Mouse (Mus musculus) regulatory T cell (primary cell): ENCODE measurements around the gene Tctex1d4.

Source experiments
- in situ Hi-C: fragments of 300-600 bp; cut with MboI, MseI; formaldehyde crosslinking; loops from one replicate; pipeline ENCODE4 v1.15.1; 2025; ENCODE audit warnings: high pct_unique_total_duplicates

The Tctex1d4 gene

DNA sequence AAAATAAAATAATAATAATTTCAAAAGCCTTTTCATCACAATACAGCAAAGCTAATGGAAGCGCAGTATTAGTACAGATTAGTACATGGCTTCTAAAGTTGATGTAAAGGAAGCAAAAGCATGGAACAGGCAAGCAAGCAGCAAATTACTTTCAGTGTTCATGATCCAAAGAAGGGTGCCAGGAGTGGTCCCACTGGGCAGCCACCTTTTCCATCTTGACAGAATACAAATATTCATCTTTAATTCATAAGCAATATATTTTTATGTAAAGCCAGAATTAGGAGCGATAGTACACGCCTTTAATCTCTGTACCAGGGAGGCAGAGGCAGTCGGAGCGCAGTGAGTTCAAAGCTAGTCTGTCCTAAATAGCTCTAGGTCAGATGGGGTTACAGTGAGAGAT, 7.0 kb upstream of the Tctex1d4 start:
- in situ Hi-C loops = loop anchor here (5.0 kb wide), 1 partner anchor 492 kb away; the partner anchor contains the start of gene Nasp

DNA sequence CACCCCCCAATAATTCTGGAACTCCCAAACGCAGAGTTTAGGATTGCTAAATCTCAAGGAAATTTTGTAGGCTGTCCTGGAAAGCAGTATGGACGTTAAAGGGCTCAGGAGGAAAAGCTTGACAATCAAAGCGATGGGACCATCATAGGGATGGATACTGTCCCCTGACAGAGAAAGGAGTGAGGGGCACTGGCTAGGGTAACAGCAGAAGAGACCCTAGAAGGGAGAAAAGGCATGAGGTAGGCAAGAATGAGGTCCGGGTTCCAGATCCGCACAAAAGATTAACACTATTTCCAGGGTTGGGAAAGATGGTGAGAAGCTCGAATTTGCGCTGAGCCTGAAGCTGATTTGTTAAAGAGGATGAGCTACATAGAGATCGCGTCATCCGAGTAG, 6.5 kb upstream of the Tctex1d4 start:
- in situ Hi-C loops = loop anchor here (5.0 kb wide), 1 partner anchor 493 kb away; the partner anchor contains the start of gene Nasp

DNA sequence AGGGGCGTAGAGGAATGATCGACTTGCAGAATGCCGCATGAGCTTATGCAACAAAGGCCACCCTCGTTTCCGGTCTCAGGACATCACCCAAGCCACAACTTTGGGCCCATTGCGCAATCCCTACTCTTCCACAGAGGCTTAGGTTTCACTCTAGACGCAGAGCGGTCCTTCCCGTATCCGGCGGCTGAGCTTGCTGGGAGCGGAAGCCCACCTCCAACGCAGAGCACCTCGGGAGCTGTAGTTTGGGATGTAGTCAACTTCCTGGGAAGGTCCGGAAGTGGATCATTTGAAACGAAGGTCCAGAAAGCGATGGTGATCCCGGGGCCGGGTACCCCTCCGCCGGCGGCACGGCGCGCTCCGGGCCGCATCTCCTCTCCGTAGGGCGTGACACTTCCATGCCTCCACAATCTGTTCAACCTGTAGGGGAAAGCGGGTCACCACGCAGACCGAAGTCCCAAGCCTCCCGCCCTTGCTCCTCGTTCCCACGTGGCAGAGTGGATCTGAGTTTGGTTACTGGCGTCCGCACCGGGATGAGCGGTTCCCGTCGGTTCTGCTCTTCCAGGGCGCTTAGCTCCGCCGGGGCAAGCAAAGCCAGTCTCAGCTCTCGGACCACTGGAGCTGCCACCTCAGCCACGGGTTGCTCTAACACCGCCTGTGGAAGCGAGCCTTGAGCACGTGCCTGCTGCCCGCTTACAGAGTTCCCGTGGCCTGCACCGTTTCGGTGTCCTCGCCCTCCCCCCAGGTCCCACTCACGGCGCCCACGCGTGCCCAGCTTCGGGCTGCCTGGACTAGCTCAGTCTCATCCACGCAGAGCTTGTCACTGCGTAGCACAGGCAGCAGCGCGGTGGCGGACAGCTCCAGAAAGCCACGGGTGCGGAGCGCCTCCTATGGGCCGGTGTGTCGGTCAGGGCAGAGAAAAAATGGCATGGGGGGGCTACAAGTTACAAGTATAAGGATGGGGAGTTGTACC, 5.9 kb upstream of the Tctex1d4 start:
- in situ Hi-C loops = loop anchor here (5.0 kb wide), 1 partner anchor 493 kb away; the partner anchor contains the start of gene Nasp

DNA sequence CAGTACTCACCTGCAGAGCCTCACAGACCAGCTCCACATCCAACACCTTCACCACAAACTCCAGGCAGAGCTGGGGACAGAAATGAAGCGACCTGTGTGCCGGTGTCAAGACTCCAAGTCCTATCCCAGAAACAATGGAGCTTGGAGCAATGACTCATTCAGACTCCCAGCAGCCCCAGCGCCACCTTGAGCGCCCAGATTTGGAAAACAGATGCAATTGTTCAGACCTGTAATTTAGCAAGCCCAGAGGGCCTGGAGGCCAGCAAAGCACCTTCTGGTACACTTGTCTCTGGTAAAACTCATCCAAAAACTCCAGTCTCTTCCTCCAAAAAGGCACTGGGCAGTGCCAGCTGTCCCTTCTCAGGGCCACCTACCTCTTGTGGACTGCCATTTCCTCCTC, 4.4 kb upstream of the Tctex1d4 start:
- in situ Hi-C loops = loop anchor here (5.0 kb wide), 1 partner anchor 495 kb away; the partner anchor contains the start of gene Nasp

DNA sequence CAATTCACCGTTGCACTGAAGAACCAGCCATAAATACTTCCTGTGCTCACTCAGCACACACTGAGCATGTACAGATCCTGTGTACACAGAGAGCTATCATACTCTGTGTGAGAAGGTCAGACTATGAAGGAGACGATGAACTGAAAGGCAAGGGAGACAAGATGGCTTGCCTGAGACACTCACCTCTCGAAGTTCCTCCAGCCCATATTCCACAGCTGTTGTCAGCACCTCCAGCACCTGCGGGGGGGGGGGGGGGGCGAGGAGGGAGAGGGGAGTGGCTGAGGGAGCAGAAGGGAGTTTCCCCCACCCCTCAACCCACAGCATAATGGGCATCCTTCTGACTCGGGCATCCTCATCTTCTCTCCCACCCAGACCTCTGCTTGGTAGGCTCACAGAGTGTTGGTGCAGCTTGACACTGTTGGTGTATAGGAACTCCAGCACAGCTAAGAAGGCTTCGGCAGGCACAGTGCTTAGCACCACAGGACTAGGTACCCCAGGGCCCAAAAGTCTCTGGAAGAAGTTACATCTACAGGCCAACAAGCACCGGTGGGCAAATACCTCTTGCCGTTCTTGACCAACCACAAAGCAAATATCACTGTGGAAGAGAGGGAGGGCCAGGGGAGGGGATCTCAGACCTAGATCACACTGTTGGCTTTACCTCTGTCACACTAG, 2.9 kb upstream of the Tctex1d4 start:
- in situ Hi-C loops = loop anchor here (5.0 kb wide), 1 partner anchor 496 kb away; the partner anchor contains the start of gene Nasp

DNA sequence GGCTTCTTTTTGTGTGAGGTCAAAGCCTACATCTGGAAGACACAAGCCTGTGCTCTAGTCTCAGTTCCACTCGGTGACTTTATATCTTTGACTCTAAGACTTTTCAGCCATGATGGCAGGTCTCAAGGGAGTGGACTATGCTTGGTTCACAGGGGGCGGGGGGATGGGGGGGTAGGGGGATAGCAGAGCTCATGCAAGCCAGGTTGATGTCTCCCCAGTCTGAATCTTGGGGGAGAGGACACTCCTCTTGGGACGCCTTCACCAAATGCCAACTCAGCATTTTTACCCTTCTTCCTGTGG, 2.4 kb upstream of the Tctex1d4 start:
- in situ Hi-C loops = loop anchor here (5.0 kb wide), 1 partner anchor 497 kb away; the partner anchor contains the start of gene Nasp

DNA sequence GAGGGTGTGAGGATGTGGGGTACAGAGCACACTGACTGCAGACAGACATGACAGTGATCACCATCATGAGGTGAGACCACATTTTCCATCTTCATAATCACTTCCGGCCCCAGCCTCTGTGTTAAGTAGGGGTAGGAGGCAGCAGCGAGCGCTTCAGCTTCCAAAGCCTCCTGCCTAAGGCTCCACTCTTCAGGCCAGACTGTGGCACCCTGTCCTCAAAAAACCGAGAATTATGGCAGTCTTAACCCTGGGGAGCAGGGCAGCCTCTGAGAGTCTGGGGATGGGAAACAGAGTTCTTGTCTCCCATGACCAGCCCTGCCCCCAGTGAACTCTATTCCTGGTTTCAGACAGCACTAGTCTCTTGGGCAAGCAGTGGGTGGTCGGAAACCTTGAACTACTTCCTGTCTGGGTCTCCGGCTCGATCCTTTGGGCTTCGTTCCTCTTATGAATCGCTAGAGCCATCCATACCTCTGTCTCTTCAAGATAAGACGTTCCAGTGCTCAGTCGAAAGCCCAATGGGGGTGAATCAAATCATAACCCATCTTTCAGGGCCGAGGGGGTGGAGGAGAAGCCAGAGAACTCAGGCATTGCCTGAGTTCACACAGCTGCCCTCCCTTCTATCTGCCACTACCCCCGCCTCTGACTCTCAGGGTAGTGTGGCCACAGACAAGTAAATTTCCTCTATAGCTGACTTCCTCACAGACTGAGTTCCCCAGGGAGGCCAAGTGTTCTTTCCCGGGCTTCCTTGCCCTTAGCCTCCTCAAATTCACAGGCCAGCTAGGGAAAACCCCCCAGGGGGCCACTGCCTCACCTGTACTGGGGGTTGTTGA, 1.9 kb upstream of the Tctex1d4 start:
- in situ Hi-C loops = loop anchor here (5.0 to 25.0 kb wide), 2 partner anchors 497 to 1988 kb away; partner anchors contain the start of genes Nasp and Slc2a1

DNA sequence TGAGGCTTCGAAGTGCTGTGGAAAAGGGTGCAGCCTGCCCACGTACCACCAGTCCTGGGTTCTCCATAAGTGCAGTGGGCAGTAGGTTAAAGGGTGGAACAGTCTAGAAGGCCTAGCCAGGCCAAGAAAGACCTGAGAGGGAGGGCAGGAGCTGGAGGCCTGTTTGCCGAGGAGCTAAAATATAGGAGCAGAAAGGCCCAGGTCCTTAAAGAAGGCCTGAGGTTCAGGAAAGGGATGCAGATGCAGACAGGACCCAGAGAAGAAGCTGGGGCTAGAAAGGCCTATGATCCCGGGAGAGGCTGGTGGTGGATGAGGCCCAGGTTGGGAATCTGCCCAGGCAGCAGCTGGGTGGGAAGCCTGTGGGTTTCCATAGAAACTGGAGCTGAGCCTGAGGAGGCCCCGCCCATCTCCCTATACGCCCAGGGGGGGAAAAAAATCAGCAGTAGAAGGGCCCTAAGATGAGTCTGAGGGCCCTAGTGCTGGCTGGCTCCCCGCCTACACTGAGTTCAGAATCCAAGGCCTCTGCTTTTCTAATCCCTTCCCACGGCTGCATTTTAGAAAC, 1.2 kb upstream of the Tctex1d4 start, which contains the start of gene Btbd19:
Btbd19 (minus strand) TSS at position 378 of the 562 bp plus-strand sequence.
- in situ Hi-C loops = loop anchor here (25.0 kb wide), 1 partner anchor 1987 kb away; the partner anchor contains the start of gene Slc2a1

DNA sequence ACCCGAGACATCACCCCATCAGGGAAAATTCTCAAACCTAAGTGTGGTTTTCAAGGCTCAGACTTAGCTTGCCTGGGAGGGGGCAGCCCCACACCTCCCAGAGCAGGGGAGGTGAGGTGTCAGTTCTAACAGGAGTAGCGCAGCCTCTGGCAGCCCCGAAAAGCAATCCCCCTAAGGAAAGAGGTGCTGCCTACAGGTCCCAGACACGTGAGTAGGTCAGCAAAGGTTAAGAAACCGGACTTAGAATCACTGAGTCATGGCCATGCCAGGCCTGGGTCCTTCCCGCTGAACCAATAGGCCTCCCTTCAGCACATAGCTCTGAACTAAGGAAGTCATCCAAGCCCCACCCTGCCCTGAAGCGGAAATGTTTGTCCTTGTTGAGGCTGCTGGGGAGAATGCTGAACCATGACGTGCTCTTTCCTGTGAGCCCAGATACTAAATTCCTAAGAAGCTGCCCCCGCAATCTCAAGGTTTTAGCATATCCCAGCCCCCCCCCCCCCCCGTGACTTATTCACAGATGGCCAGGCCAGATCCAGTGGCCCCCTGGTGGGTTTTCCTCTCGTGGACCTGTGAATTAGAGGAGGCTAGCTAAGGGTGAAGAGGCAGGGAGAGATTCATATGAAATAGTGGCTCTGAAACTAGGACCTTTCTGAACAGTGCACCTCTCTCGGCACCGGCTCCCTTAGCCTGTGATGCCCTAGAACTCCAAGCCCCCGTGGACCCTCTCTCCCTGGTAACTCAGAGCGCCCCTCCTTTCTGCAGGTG, 502 bp upstream of the Tctex1d4 start:
- in situ Hi-C loops = loop anchor here (25.0 kb wide), 1 partner anchor 1986 kb away; the partner anchor contains the start of gene Slc2a1

DNA sequence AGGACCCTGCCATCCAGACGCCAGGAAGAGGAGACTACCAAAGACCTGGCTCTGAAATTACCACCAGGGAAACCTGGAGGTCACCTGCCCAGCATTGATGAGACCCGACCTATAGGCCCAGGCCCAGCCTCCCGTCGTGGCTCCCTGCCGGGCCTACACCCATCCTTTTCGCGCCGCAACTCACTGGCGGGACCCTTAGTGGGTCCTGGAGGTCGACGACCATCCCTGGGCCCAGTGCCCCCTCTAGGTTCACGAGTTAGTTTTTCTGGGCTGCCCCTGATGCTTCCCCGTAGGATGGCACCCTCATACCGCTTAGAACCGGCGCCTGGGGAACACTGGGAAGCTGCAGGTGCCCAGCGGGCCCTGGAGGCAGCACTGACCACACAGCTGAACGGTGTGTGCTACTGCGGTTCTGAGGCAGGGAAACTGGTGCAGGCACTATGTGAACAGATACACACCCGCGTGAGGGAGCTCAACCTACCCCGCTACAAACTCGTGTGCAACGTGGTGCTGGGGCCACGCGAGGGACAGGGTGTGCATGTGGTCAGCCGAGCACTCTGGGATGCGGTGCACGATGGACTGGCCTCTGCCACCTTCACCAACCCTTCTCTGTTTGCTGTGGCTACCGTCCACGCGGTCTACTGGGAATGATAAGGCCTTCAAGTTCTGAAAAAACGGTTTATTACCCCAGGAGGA, 1.5 kb downstream of the Tctex1d4 start:
- in situ Hi-C loops = loop anchor here (25.0 kb wide), 1 partner anchor 1984 kb away; the partner anchor contains the start of gene Slc2a1

DNA sequence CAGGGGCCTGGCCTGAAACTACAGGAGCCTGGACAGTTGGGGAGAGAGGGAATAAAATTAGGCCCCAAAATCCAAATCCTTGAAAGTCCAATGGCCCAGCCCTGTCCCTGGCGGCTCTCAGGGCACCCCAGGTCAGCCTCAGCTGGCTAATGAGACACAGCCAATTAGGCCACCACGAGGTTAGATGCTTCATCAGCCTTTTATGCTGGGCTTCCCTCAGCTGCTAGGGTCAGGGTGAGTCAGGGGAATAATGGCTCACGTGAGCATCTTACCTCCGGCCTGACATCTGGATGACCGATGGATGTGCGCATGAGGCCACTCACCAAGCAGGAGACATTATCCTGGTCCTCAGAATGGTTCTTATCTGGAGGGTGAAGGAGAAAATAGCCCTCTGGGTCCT, 4.2 kb downstream of the Tctex1d4 start:
- in situ Hi-C loops = loop anchor here (5.0 to 25.0 kb wide), 2 partner anchors 308 to 1982 kb away; partner anchors contain the start of genes Hpdl and Slc2a1

DNA sequence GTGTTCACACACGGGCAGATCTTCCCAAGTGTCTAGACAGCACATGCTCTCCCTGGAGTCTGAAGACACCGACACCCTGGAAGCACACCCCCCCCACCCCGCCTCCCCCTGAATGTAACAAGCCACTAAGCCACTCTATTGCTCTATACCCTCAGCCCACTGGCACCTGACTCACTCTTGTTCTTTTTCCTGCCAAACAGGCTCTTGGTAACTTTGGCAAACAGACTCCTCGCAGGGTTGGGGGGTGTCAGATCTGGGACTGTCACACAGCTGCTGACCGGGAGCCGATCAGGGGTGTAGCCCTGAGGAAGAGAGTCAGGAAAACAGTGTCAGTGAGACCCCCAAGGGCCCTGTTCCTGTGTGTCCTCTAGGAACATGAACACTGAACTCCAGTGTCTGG, 4.6 kb downstream of the Tctex1d4 start:
- in situ Hi-C loops = loop anchor here (5.0 to 25.0 kb wide), 2 partner anchors 309 to 1981 kb away; partner anchors contain the start of genes Hpdl and Slc2a1

DNA sequence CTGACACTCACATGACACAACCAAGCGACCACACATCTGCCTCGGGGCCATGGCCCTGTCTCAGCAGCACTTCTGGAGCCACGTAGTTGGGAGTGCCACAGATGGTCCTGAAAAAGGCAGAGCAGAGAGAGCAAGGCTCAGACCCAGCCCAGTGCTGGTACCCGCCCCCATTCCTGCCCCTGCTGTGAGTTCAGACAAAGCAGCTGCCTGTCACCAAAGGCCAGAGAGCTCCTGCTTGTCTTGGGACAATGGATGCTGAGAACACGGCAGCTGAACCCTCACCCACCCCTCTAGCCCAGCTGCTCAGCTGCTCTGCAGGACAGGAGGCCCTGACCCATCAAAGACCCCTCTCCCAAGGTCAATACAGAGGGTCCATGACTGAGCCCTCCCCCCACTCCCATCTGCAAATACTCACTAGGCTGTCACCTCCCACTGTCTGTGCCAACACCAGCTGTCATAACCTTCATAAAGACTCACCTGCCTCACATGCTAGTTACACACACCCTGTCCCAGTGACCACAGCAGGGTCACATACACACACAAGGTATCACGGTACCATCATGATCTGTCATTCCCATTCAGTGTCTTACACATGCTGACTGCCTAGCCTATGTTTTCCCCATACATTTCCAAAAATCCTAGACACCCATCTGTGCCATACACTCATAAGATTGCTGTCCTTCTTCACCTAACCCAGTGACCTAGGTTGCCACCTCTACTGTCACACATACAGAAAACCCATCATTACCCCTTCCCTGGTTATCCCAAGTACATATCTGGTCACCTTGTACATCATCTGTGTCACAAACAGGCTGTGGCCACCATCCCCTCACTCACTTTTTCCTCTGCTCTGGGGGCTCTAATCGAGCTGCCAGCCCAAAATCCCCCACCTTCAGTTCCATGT, 5.5 kb downstream of the Tctex1d4 start:
- in situ Hi-C loops = loop anchor here (5.0 to 25.0 kb wide), 2 partner anchors 310 to 1980 kb away; partner anchors contain the start of genes Hpdl and Slc2a1

DNA sequence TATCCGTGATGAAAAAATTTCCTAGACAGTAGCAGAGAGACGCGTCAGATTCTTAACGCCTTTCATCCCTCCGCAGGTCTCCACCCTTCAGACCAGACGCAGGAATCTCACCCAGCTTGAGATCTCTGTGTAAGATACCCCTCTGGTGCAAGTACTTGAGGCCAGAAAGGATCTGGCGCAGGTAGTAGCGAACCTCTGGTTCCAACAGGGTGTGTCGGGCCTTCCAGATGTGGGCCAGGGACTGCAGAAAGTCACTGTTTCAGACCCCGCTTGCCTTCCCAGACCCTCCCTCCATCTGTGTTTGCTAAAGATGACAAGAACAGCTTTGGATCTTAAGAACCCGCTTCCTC, 6.2 kb downstream of the Tctex1d4 start:
- in situ Hi-C loops = loop anchor here (5.0 to 25.0 kb wide), 2 partner anchors 310 to 1980 kb away; partner anchors contain the start of genes Hpdl and Slc2a1

DNA sequence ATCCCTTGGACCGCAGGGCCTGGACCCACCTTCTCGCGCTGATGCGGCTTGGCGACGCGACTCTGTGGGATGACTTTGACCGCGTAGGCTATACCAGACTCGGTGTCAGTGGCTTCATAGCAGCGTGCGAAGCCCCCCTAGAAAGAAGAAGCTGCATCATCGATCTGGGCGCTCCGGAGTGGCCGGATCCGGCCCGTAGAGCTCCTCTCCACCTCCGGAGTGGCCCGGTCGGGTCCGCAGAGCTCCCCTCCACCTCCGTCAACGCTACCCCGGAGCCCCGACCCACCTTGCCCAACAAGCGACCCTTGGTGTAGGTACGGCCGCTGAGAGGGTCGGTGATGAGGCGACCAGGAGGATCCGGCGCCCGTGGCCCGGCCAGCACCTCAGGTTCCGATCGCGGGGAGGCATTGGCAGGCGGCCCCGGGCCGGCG, 6.8 kb downstream of the Tctex1d4 start:
- in situ Hi-C loops = loop anchor here (5.0 to 25.0 kb wide), 2 partner anchors 311 to 1979 kb away; partner anchors contain the start of genes Hpdl and Slc2a1

DNA sequence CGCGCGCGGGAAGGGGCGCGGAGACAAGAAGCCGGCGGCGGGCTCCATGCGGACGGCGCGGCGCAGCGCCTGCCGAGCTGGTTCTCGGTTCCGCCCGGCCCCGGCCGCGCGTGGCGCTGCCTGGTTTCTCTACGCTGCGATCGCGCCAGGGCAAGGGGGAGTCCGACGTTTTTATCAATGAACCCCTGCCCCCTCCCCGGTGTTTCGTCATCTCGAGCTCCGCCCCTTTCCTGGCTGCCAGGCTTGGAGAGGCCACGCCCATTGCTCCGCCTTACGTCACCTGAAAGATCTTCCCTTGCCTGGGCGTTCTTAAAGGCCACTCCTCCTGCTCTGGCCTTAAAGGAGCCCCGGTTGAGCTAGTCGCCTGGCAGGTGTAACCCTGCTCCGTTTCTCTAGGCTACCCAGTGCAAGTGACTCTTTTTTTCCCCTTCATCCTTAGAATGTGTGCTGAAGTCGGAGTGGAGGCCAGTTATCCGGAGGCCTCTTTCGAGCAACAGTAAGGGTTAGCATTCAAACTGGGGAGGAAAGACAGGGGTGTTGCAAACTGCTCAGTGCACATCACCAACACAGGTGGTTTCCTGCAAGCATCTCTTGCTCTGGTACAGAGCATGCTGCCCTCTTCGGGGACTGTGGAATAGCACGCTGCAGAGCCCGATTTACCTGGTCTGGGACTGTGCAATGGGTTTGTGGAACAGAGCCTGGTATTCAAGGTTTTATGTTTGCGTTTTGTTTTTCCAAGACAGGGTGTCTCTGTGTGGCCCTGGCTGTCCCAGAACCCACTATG, 7.4 kb downstream of the Tctex1d4 start, which contains the start of gene Plk3:
Plk3 (minus strand) TSS at position 147 of the 784 bp plus-strand sequence.
- in situ Hi-C loops = loop anchor here (5.0 to 25.0 kb wide), 2 partner anchors 312 to 1978 kb away; partner anchors contain the start of genes Hpdl and Slc2a1

DNA sequence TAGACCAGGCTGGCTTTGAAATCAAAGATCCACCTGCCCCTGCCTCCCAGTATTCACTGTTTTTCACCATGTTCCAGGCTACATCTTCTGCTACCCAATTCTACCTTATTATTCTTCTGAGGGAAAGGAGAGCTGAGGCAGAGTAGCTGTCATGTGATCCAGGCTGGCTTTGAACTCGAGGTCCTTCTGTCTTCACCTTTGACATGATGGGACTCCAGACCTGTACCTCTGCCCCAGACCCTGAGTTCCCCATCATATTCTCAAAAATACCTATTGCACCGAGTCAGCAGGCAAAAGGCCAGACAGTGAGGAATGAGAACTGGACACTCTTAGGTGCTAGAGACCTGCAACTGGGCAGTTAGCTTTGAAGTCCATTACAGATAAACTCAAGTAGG, 8.0 kb downstream of the Tctex1d4 start:
- in situ Hi-C loops = loop anchor here (5.0 to 25.0 kb wide), 2 partner anchors 312 to 1978 kb away; partner anchors contain the start of genes Hpdl and Slc2a1
